Mouse (Mus musculus) ES-E14 (cell line): Measurements from ENCODE around the gene Nbr1. TPM values are rescaled to one million over a fixed set of nuclear protein-coding genes. Genes with fewer than 3 reads are reported as not detected.

Source experiments
- DNase-seq: peaks from one replicate; pipeline ENCODE4 v3.0.0-alpha.2; 2013; ENCODE audit warnings: low read depth, low spot score
- H3K27ac ChIP-seq: 2 replicates; pipeline ENCODE4 v1.5.1; 2012; ENCODE audit warnings: low read depth, mild to moderate bottlenecking, low read length, moderate library complexity, mixed read lengths; ENCODE audit not compliant: poor library complexity, insufficient read depth, severe bottlenecking
- H3K36me3 ChIP-seq: 2 replicates; pipeline ENCODE4 v1.6.1; 2012; ENCODE audit warnings: mild to moderate bottlenecking, low read length, moderate library complexity, mixed read lengths; ENCODE audit not compliant: control insufficient read depth, poor library complexity, insufficient read depth, severe bottlenecking
- H3K4me1 ChIP-seq, 2 experiments: fragments of 150-350 bp in 1 of 2; sonication (generic) in 1 of 2; 2 replicates each; pipeline ENCODE4 v1.6.1; 2012; ENCODE audit warnings: low read length in 2 of 2, mild to moderate bottlenecking in 1 of 2, mixed read lengths in 1 of 2; ENCODE audit not compliant: control insufficient read depth in 2 of 2, insufficient read depth in 2 of 2, poor library complexity in 1 of 2
- H3K4me3 ChIP-seq, 2 experiments: fragments of 150-350 bp in 1 of 2; sonication (generic) in 1 of 2; 2 replicates each; pipeline ENCODE4 v1.5.1; 2012; ENCODE audit warnings: low read length in 2 of 2, low read depth in 1 of 2, mild to moderate bottlenecking in 1 of 2, mixed read lengths in 1 of 2; ENCODE audit not compliant: insufficient read depth in 1 of 2, poor library complexity in 1 of 2, severe bottlenecking in 1 of 2
- H3K9ac ChIP-seq: 2 replicates; pipeline ENCODE4 v1.6.1; 2012; ENCODE audit warnings: low read depth, mild to moderate bottlenecking, low read length, mixed read lengths; ENCODE audit not compliant: poor library complexity, insufficient read depth, severe bottlenecking
- H3K9me3 ChIP-seq: fragments of 150-350 bp; sonication (generic); 2 replicates; pipeline ENCODE4 v1.6.1; 2012; ENCODE audit warnings: low read depth, mild to moderate bottlenecking, low read length; ENCODE audit not compliant: control insufficient read depth, insufficient read depth
- CHD2 ChIP-seq: IDR thresholded peaks from 2 replicates; pipeline ENCODE4 v1.6.1; 2014; ENCODE audit warnings: mild to moderate bottlenecking, low read depth, low read length, inconsistent platforms
- HCFC1 ChIP-seq: IDR thresholded peaks from 2 replicates; pipeline ENCODE4 v1.6.1; 2012; ENCODE audit warnings: low read length, inconsistent platforms, borderline replicate concordance; ENCODE audit not compliant: insufficient read depth
- MAFK ChIP-seq: IDR thresholded peaks from 2 replicates; pipeline ENCODE4 v1.6.1; 2014; ENCODE audit warnings: mild to moderate bottlenecking, low read depth, low read length, inconsistent platforms; ENCODE audit not compliant: insufficient read depth
- ZC3H11A ChIP-seq: IDR thresholded peaks from 2 replicates; pipeline ENCODE4 v1.6.1; 2012; ENCODE audit warnings: low read depth, mild to moderate bottlenecking, inconsistent platforms, low read length, borderline replicate concordance
- ZNF384 ChIP-seq: IDR thresholded peaks from 2 replicates; pipeline ENCODE4 v1.6.1; 2012; ENCODE audit warnings: low read depth, low read length, inconsistent platforms
- in situ Hi-C, 2 experiments: fragments of 600-800 bp; cut with MboI; formaldehyde crosslinking; loops; one replicate each; pipeline ENCODE4 v1.15.1; 2025; ENCODE audit warnings: low sequenced_read_pairs in 2 of 2, inconsistent platforms in 1 of 2; ENCODE audit not compliant: unreplicated experiment in 2 of 2
- total RNA-seq: library from RNA; depleted of rRNA; stranded (reverse); fragments of 300-350 nt; gene quantifications from 2 replicates; pipeline ENCODE4 v1.2.3, GENCODE M21; 2012

Gene Nbr1
- total RNA-seq, 1 experiment: 101 TPM

- no peak for DNase-seq
- Histone ChIP-seq H3K9ac (no peak overlapping the region), H3K27ac (no peak overlapping the region), H3K4me3 (no peak overlapping the region), H3K4me1 (no peaks in the 10 kb centered on the region), H3K9me3 (no peaks in the 10 kb centered on the region), H3K36me3 (peaks cover 17% of the 10 kb centered on the region)
- in situ Hi-C loops: no loop called here
- no peak for TF ChIP-seq ZNF384
- no peak for TF ChIP-seq HCFC1
- TF ChIP-seq MAFK: no peak
- TF ChIP-seq CHD2: no peak
- no peak for TF ChIP-seq ZC3H11A
Observed at GRCm38 (mm10) chr11:101543533-101543932, 8.4 kb upstream of the Nbr1 start.

DNA sequence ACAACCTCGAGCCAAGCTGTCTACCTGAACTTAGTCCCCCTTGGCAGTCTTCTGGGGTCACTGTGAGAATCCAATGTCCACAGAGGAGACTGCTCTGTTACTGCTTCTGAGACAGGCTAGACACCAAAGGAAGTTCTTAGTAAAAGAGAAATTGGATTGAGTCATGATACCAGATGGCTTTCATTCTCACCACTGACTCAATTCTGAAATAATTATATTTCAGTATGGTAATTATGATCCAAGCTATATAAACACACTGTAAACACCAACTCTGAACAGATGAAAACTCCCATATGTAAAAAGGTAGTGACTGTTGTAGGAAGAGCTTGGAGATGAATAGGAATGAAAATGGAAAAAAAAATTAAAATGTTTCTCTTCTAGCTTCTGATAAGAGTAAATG, 7.8 kb upstream of the Nbr1 start:
- in situ Hi-C loops: no loop called here
- Histone ChIP-seq H3K4me1 (peaks cover under 1 to 4% of the 10 kb centered on the region in 2 experiments; a peak in 3 of 4 replicates), H3K36me3 (peaks cover 17% of the 10 kb centered on the region), H3K4me3 (no peak overlapping the region; a peak in 1 of 4 replicates), H3K9ac (no peak overlapping the region), H3K27ac (no peak overlapping the region), H3K9me3 (no peaks in the 10 kb centered on the region)
- no peak for DNase-seq
- no peak for TF ChIP-seq MAFK
- no peak for TF ChIP-seq ZNF384
- TF ChIP-seq CHD2: no peak
- TF ChIP-seq ZC3H11A: no peak
- no peak for TF ChIP-seq HCFC1

- Histone ChIP-seq H3K27ac (no peak overlapping the region; the same call in 1 of the 2 replicates), H3K36me3 (peaks cover 8% of the 10 kb centered on the region; the same call in 1 of the 2 replicates), H3K9ac (no peak overlapping the region), H3K9me3 (no peaks in the 10 kb centered on the region), H3K4me3 (no peak overlapping the region), H3K4me1 (peaks cover 1 to 4% of the 10 kb centered on the region in 2 experiments; a peak in 3 of 4 replicates)
- TF ChIP-seq CHD2 (no peak), MAFK (no peak), ZNF384 (no peak), HCFC1 (no peak), ZC3H11A (no peak)
- in situ Hi-C loops: no loop called here
- peak; percentile 39 for DNase-seq
Observed at GRCm38 (mm10) chr11:101548526-101548925, 3.4 kb upstream of the Nbr1 start.

- in situ Hi-C loops: no loop called here
- H3K9ac ChIP-seq: peak overlapping the region; percentile 84
Observed at GRCm38 (mm10) chr11:101552476-101553300, 739 bp downstream of the Nbr1 start.

More at GRCm38 (mm10) chr11:101552476-101553300, 739 bp downstream of the Nbr1 start:
- H3K4me3 ChIP-seq: peak overlapping the region; percentile 84 to 91
- peaks cover 1 to 4% of the 10 kb centered on the region in 2 experiments; a peak in 3 of 4 replicates for H3K4me1 ChIP-seq
- H3K9me3 ChIP-seq: no peaks in the 10 kb centered on the region
- DNase-seq: peak; percentile 99
- no peak for TF ChIP-seq ZNF384
- TF ChIP-seq HCFC1: peak; percentile 69
- peak; percentile 83 for TF ChIP-seq CHD2
- TF ChIP-seq ZC3H11A: no peak
- 0 out of 2 replicates have a peak, but pooled peaks have one; percentile 3 for TF ChIP-seq MAFK
- H3K36me3 ChIP-seq: peaks cover 2% of the 10 kb centered on the region
- H3K27ac ChIP-seq: peak overlapping the region; percentile 90
